Comparison of ENCODE assay signal across 23 mouse cellular contexts in the genomic region with DNA sequence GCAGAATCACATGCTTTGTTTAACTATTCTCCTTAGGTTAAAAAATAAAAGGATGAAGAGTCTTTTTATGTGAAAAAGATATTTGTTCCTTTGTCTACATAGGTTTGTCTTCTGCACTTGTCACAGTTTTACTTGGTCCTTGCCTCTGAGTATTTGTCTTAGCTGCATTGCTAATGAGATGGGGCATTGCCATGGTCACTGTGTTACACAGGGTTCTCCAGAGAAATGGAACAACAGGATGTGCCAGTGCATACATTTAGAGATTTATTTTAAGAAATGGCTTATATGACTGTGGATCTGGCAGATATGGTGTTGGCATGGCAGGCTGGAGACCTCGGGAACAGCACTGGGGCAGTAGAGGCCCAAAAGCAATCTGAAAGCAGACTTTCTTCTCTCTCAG.
"Had no signal": no experiment of that assay in that cellular context is flagged by ENCODE, and none has a peak within 500 bp of the region (broad histone marks: within the 10 kb centered on the region; RNA-seq: fewer than 3 reads in every experiment).

No protein-coding gene starts in this region.

- H3K9ac ChIP-seq: kidney, embryonic 15.5 days; limb, embryonic 12.5 days; limb, embryonic 15.5 days; liver, embryonic 15.5 days; lung, embryonic 15.5 days; neural tube, embryonic 12.5 days; neural tube, embryonic 15.5 days had no signal

- H3K27me3 ChIP-seq: kidney, embryonic 15.5 days; limb, embryonic 12.5 days; limb, embryonic 15.5 days; liver, embryonic 15.5 days; lung, embryonic 15.5 days; megakaryocyte, embryonic 14.5 days; neural tube, embryonic 12.5 days; neural tube, embryonic 15.5 days had no signal

- DNase-seq: kidney, adult 11 months; kidney, adult 8-10 months; kidney, postnatal 10 days; kidney, postnatal 4 days; left cerebral cortex, postnatal 4 days; lung, adult 18-20 months; lung, postnatal 10 days; lung, postnatal 36 days; right cerebral cortex, adult 18-20 months; right cerebral cortex, postnatal 14 days; right cerebral cortex, postnatal 4 days; thymus, adult 2 months; thymus, postnatal 14 days had no signal

- H3K4me3 ChIP-seq: kidney, embryonic 15.5 days; limb, embryonic 12.5 days; limb, embryonic 15.5 days; liver, embryonic 15.5 days; lung, embryonic 15.5 days; megakaryocyte, embryonic 14.5 days; neural tube, embryonic 12.5 days; neural tube, embryonic 15.5 days had no signal

- H3K4me2 ChIP-seq: kidney, embryonic 15.5 days; limb, embryonic 12.5 days; limb, embryonic 15.5 days; liver, embryonic 11.5 days; liver, embryonic 15.5 days; lung, embryonic 15.5 days; neural tube, embryonic 12.5 days; neural tube, embryonic 15.5 days had no signal

- H3K9me3 ChIP-seq: kidney, embryonic 15.5 days; limb, embryonic 12.5 days; limb, embryonic 15.5 days; liver, embryonic 15.5 days; lung, embryonic 15.5 days; neural tube, embryonic 12.5 days; neural tube, embryonic 15.5 days had no signal

- H3K4me1 ChIP-seq: kidney, embryonic 15.5 days; limb, embryonic 12.5 days; limb, embryonic 15.5 days; liver, embryonic 15.5 days; lung, embryonic 15.5 days; megakaryocyte, embryonic 14.5 days; neural tube, embryonic 12.5 days; neural tube, embryonic 15.5 days had no signal

- H3K36me3 ChIP-seq: kidney, embryonic 15.5 days; limb, embryonic 12.5 days; limb, embryonic 15.5 days; liver, embryonic 15.5 days; lung, embryonic 15.5 days; neural tube, embryonic 12.5 days; neural tube, embryonic 15.5 days had no signal

- H3K27ac ChIP-seq: kidney, embryonic 15.5 days; limb, embryonic 12.5 days; limb, embryonic 15.5 days; liver, embryonic 15.5 days; lung, embryonic 15.5 days; neural tube, embryonic 12.5 days; neural tube, embryonic 15.5 days; stomach, postnatal 0 days had no signal
